Mouse (Mus musculus): ENCODE measurements around the gene Tmem139. TPM values are rescaled to one million over a fixed set of nuclear protein-coding genes. Genes with fewer than 3 reads are reported as not detected.

Tmem139 gene
- polyA plus RNA-seq, 1 experiment from 2014 or later = 0.99 TPM

DNA sequence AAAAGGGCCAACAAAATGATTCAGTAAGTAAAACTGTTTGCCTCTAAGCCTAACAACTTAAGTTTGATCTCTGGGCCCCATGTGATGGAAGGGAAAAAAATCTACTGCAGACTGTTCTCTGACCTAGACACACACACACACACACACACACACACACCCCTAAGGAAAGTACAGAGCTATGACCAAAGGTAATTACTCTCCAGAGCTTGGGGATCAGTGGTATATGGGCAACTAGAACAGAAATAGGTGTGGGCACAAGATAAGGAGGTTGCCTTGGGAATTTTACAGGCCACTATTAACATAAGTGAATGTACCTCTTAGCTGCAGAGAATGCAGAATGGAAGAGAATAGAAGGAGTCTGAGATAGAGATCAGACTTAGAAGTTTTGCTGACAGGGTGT lies 25.8 kb downstream of the Tmem139 start:
- Histone ChIP-seq H3K27ac (no peak overlapping the region), H3K9ac (no peak overlapping the region), H3K36me3 (peaks cover 16% of the 10 kb centered on the region), H3K4me3 (no peak overlapping the region), H3K4me2 (replicated peaks) (no peak overlapping the region), H3K27me3 (no peaks in the 10 kb centered on the region), H3K4me1 (peaks cover 3% of the 10 kb centered on the region; the same call in 1 of the 2 replicates), H3K9me3 (no peaks in the 10 kb centered on the region)
- ATAC-seq (ENCODE audit: low FRiP score, low read depth) = no peak

DNA sequence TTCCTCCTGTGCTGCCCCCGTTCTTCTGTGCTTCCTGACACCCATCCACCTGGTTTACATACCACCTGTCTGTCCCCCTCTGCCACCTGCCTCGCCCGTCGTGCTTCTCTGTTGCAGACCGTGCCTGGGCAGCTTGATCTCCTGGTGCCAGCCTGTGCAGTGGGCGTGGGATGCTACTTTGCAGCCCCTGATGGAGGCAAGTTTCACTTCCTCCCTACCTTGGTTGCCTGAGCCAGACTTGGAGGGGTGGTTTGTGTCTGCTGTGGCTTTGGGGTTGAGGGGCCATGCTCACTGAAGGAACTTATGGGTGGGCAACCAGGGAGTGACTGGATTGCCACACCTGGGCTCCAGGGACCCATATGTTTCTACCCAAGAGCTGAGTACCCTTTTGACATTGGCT lies 31.6 kb downstream of the Tmem139 start:
- WGBS = 88% methylated on average over 6 of the region's 6 CpGs

DNA sequence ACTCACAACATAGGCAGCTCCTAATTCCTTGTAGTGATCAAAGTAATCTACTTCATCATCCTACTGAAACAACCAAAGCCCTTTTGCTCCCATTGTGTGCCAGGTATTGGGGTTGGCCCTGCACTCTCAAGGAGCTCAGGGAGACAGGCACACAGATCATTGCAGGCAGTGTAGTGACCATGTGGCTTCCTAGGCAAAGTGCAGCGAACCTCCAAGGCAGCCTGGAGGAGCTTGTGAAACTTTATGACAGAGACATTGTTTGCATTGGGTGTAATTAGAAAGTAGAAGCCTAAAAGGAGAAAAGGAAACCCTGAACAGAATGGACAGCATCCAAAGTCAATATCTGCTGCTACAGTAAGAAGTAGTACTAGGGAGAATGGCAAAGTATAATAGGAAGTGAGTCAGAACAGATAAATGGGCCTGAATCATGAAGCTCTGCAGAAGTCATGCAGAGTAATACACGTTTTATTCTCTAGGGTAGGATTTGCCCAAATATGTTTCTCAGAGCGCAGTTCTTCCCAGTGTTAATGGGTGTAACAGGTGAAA lies 33.9 kb downstream of the Tmem139 start:
- no peaks in the 10 kb centered on the region for H3K9me3 ChIP-seq
- 0 out of 2 replicates have a peak, but pooled peaks cover 2% of the 10 kb centered on the region for H3K36me3 ChIP-seq
- H3K4me1 ChIP-seq = no peaks in the 10 kb centered on the region
- no peak overlapping the region for H3K27ac ChIP-seq
- ATAC-seq (ENCODE audit: low FRiP score, low read depth) = no peak
- H3K27me3 ChIP-seq = no peaks in the 10 kb centered on the region
- H3K9ac ChIP-seq = no peak overlapping the region
- no peak overlapping the region for H3K4me3 ChIP-seq
- WGBS = 60% methylated on average over 3 of the region's 3 CpGs
- H3K4me2 ChIP-seq (replicated peaks) = no peak overlapping the region

More for the DNA sequence above, 31.6 kb downstream of the Tmem139 start:
- no peaks in the 10 kb centered on the region for H3K9me3 ChIP-seq
- H3K36me3 ChIP-seq = 0 out of 2 replicates have a peak, but pooled peaks cover 2% of the 10 kb centered on the region
- H3K4me1 ChIP-seq = no peaks in the 10 kb centered on the region
- H3K9ac ChIP-seq = no peak overlapping the region
- H3K4me3 ChIP-seq = no peak overlapping the region
- no peak overlapping the region for H3K27ac ChIP-seq
- no peak overlapping the region for H3K4me2 ChIP-seq (replicated peaks)
- no peak for ATAC-seq (ENCODE audit: low FRiP score, low read depth)
- H3K27me3 ChIP-seq = no peaks in the 10 kb centered on the region

DNA sequence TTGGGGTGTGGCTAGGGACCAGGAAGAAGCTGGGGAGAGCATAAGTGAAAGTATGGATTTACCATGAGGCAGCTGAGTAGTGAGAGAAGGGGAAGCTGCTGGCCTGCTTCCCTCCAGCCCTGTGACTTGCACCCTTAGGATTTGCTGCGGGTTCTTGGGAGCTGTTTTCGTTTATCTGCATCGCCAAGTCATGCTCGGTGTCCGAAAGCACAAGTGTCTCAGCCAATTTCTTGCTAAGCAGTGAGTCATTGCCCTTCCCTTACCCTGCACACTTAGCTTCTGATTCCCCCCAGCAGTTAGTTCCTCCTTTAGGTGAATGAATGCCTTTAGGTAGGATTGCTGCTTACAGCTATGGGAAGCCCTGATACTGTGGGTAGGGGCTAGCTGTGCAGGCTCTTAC lies 37.6 kb downstream of the Tmem139 start:
- no peaks in the 10 kb centered on the region for H3K36me3 ChIP-seq
- no peak overlapping the region for H3K27ac ChIP-seq
- WGBS = 97% methylated on average over 5 of the region's 5 CpGs
- ATAC-seq (ENCODE audit: low FRiP score, low read depth) = no peak
- H3K4me3 ChIP-seq = no peak overlapping the region
- H3K4me1 ChIP-seq = no peaks in the 10 kb centered on the region
- no peak overlapping the region for H3K9ac ChIP-seq
- no peak overlapping the region for H3K4me2 ChIP-seq (replicated peaks)
- no peaks in the 10 kb centered on the region for H3K9me3 ChIP-seq
- H3K27me3 ChIP-seq = no peaks in the 10 kb centered on the region

DNA sequence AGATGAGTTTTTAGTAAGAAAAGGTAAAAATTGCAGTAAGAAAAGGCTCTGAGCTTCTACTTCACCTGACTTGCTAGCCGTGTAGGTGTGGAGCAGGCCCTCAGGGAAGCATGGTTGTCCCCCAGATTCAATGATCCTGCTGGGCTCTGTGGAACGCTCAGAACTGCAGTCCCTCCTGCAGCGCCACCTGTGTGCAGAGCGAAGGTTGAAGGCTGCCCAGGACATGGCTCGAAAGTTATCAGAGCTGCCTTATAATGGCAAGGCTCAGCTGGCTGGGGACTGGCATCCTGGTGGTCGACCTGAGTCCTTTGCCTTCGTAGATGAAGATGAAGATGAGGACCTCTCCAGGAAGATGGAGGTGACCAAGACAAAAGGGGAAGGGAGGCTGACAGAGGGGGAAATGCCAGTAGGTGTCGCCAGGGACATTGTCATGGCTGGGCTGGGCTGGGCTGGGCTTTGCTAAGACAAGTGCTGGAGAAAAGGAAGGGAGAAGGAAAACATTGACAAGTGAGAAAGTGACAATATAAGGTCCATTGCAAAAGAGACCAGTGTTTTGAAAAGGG lies 48.1 kb downstream of the Tmem139 start:
- Histone ChIP-seq H3K27ac (no peak overlapping the region), H3K9me3 (no peaks in the 10 kb centered on the region), H3K36me3 (peaks cover 13% of the 10 kb centered on the region), H3K4me1 (no peaks in the 10 kb centered on the region), H3K4me3 (no peak overlapping the region), H3K4me2 (replicated peaks) (no peak overlapping the region), H3K9ac (no peak overlapping the region), H3K27me3 (no peaks in the 10 kb centered on the region)
- no peak for ATAC-seq (ENCODE audit: low FRiP score, low read depth)
- WGBS = 45% methylated on average over 8 of the region's 8 CpGs

- 85% methylated on average over 2 of the region's 2 CpGs for WGBS
Measured at GRCm38 (mm10) chr6:42310427-42311053, 48.8 kb downstream of the Tmem139 start.

More at GRCm38 (mm10) chr6:42310427-42311053, 48.8 kb downstream of the Tmem139 start:
- H3K4me2 ChIP-seq (replicated peaks) = no peak overlapping the region
- ATAC-seq (ENCODE audit: low FRiP score, low read depth) = no peak
- H3K27ac ChIP-seq = no peak overlapping the region
- no peaks in the 10 kb centered on the region for H3K27me3 ChIP-seq
- no peak overlapping the region for H3K9ac ChIP-seq
- no peaks in the 10 kb centered on the region for H3K9me3 ChIP-seq
- no peak overlapping the region for H3K4me3 ChIP-seq
- H3K36me3 ChIP-seq = peaks cover 13% of the 10 kb centered on the region
- no peaks in the 10 kb centered on the region for H3K4me1 ChIP-seq

Other genes starting within 250 kb of the Tmem139 start
- gene Sva, start 223.6 kb upstream of the Tmem139 start, polyA plus RNA-seq (2015; fragmentation: Nextera tagmentation; extraction: Ambion mirVana) = not detected in 2 replicates
- gene Tas2r139, start 121.0 kb upstream of the Tmem139 start, polyA plus RNA-seq (2015; fragmentation: Nextera tagmentation; extraction: Ambion mirVana) = not detected in 2 replicates
- gene Tas2r144, start 46.6 kb upstream of the Tmem139 start, polyA plus RNA-seq (2015; fragmentation: Nextera tagmentation; extraction: Ambion mirVana) = not detected in 2 replicates
- gene Gstk1, start 16.0 kb upstream of the Tmem139 start, polyA plus RNA-seq (2015; fragmentation: Nextera tagmentation; extraction: Ambion mirVana) = 22.6 and 25.6 TPM in 2 replicates
- gene Casp2, start 3.0 kb downstream of the Tmem139 start, polyA plus RNA-seq (2015; fragmentation: Nextera tagmentation; extraction: Ambion mirVana) = 63.0 and 64.7 TPM in 2 replicates
- 0.32 and 0.46 TPM in 2 replicates for gene Clcn1, start 24.7 kb downstream of the Tmem139 start, polyA plus RNA-seq (2015; fragmentation: Nextera tagmentation; extraction: Ambion mirVana)
- 0.45 and 0.56 TPM in 2 replicates for gene Fam131b, start 62.7 kb downstream of the Tmem139 start, polyA plus RNA-seq (2015; fragmentation: Nextera tagmentation; extraction: Ambion mirVana)
- gene Zyx, start 87.7 kb downstream of the Tmem139 start, polyA plus RNA-seq (2015; fragmentation: Nextera tagmentation; extraction: Ambion mirVana) = 118 and 123 TPM in 2 replicates
- 8.9 and 9.4 TPM in 2 replicates for gene Epha1, start 111.3 kb downstream of the Tmem139 start, polyA plus RNA-seq (2015; fragmentation: Nextera tagmentation; extraction: Ambion mirVana)
- not detected in 2 replicates for gene Tas2r143, start 138.3 kb downstream of the Tmem139 start, polyA plus RNA-seq (2015; fragmentation: Nextera tagmentation; extraction: Ambion mirVana)
- gene Tas2r135, start 143.5 kb downstream of the Tmem139 start, polyA plus RNA-seq (2015; fragmentation: Nextera tagmentation; extraction: Ambion mirVana) = not detected in 2 replicates
- gene Tas2r126, start 172.6 kb downstream of the Tmem139 start, polyA plus RNA-seq (2015; fragmentation: Nextera tagmentation; extraction: Ambion mirVana) = not detected in 2 replicates
- gene Olfr458, start 203.2 kb downstream of the Tmem139 start, polyA plus RNA-seq (2015; fragmentation: Nextera tagmentation; extraction: Ambion mirVana) = not detected in 2 replicates
- gene Olfr457, start 214.4 kb downstream of the Tmem139 start, polyA plus RNA-seq (2015; fragmentation: Nextera tagmentation; extraction: Ambion mirVana) = not detected in 2 replicates
- gene Olfr456, start 225.2 kb downstream of the Tmem139 start, polyA plus RNA-seq (2015; fragmentation: Nextera tagmentation; extraction: Ambion mirVana) = not detected in 2 replicates